Mouse (Mus musculus) layer of hippocampus, adult 11-12 months (tissue): Measurements from ENCODE around the gene Atp11b.

Source experiments
- DNase-seq: peaks from one replicate; pipeline ENCODE4 v3.0.0; 2022; ENCODE audit warnings: low spot score

Atp11b gene

DNA sequence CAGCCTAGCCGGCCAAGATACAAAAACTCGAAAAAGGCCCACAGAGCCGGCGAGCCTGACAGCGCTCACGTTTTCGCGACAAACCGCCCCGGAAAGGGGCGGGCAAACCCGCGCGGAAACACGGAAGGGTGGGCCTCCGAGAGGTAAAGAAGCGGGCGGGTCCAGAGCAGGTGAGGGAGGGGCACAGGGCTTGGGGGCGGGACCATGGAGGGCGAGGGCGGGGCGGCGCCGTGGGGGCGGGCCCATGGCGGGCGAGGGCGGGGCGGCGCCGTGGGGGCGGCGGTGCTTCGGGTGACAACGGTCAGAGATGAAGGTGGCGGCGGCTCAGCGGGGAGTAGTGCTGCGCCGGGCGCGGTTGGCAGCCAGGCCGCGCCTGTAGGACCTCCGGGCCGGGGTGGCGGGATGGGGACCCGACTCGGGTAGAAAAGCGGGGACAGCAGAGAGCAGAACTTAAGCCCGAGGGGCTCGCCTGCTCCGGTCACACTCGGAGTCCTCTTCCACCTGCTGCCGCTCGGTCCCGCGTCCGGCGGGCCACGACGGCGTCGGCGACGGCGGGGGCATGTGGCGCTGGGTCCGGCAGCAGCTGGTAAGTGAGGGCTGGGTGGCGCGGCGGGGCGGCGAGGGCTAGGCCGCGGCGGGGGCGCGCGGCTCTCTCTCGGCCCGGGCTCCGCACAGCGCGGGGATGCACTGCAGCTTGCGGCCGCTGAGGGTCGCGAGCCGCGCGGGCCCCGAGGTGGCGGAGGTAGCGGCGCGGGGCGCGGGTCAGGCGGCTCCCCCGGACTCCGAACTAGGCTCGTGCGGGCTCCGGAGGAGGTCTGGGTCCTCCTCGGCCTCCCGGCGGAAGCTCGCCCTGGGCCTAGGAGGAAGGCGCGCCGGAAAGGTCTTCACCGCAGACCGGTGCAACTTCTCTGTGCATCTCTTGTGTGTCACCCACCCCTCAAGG, at the start of gene Atp11b:
Atp11b (plus strand) TSS at position 282 of the 943 bp plus-strand sequence.
- peak; percentile 58 for DNase-seq

- DNase-seq = no peak
Observed at GRCm38 (mm10) chr3:35704328-35704613, 49.6 kb upstream of the Atp11b start.

DNA sequence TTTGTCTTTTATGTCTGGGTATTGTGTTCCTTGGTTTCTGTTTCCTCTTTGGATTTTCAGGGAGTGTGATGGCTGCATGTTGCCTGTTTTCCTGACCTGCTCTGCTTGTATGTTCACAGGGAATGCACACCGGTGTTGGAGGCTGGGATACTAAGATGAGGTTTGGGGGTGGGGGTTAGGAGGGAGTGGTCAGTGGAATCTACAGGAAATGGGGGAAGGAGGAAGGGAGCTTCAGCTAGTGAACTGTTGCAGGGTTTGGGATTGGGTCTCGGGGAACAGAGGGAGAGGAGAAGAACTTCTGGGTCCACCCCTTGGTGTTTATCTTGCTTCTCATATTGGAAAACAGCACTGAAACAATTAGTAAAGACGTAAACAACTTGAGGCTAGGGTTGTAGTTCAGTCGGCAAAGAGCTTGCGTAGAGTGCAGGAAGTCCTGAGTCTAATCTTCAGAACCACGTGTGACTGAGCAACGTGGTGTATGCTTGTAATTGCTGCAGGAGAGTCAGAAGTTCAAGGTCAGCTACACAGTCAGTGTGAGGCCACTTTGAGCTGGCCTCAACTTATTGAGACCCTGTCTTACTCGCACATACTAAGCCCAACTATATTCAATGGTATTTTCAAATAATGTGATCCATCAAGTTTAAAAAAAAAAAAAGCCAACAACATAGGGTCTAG, 34.2 kb upstream of the Atp11b start:
- DNase-seq = no peak

- DNase-seq = no peak
Observed at GRCm38 (mm10) chr3:35720801-35721200, 33.1 kb upstream of the Atp11b start.

DNA sequence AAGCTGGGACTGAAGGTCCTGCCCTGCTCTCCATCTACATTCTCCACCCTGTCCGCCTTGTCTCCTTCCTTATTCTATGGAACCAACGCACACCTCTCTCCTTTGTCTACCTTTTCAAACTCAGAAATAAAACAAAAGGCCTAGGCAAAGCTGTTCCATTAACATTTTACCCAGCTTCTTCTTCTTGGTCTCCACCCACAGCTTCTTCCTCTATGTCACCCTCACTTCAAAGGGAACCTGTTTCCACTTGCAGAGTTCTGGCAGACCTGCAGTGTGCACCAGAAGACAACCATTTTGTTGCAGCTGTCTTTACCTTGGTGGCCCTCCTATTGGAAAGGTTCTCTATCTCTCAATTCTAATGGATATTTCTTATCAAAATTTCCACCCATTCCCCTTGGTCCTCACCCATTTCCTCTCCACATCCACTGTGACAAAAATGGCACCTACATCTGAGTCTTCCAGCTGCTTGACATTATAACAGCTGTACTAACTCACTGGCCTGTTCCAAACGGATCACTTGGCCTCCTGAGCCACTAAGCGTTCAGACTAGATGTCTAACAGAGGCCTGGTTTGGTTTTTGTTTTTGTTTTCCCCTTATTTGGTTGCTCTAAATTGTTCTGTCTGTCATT, 32.0 kb upstream of the Atp11b start:
- DNase-seq = no peak

DNA sequence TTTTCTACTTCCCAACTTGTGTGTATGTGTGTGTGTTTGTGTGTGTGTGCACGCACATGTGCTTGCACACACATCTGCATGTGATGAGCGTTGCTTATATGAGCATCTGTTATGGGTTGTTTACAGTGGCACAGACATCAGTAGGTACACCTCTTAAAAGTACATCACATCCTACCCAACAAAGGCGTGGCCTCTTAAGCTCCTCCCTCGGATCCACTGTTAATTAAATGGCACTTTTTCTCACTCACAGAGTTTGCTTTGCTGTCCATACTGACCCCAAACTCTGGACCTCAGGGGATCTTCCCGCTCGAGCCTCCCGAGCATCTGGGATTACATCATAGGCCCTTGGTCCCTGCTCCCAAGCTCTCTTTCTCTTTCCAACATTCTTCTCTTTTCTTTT, 31.1 kb upstream of the Atp11b start:
- no peak for DNase-seq

- DNase-seq = peak; percentile 12
Observed at GRCm38 (mm10) chr3:35723586-35724322, 30.2 kb upstream of the Atp11b start.

DNA sequence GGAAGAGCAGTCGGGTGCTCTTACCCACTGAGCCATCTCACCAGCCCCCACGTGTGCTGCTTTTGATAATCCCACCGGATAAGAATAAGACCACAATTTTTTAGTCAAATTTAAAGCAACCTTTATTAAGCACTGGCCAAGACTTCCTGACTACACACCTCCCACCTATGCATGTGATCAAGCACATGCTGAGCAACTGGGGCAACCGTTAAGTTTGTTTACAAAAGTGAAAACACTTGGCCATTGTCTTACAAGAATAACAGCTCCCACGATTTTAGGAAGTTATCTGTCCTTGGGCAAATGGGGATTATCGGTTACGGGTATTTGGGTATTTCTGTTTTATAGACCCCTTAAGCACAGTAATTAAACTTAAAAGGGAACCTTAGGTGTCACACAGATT, 28.8 kb upstream of the Atp11b start:
- DNase-seq = no peak

DNA sequence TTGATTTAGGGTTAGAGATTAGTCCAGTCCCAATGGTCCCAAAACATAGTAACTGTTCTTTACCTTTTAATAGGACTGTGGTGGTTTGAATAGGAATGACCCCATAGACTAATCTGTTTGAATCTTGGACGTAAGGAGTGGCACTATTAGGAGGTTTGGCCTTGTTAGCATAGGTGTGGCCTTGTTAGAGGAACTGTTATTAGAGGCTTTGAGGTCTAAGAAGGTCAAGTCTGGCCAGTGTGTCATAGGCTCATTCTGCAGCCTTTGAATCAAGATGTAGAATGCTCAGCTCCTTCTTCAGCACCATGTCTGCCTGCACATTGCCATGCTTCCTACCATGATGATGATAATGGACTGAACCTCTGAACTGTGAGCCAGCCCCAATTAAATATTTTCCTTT, 27.0 kb upstream of the Atp11b start:
- no peak for DNase-seq

- DNase-seq = no peak
Observed at GRCm38 (mm10) chr3:35729490-35729889, 24.4 kb upstream of the Atp11b start.

- DNase-seq = no peak
Observed at GRCm38 (mm10) chr3:35731981-35732777, 21.7 kb upstream of the Atp11b start.

GRCm38 (mm10) chr3:35732778-35733147, 21.1 kb upstream of the Atp11b start:
- DNase-seq = no peak

- no peak for DNase-seq
Observed at GRCm38 (mm10) chr3:35734509-35734908, 19.4 kb upstream of the Atp11b start.

GRCm38 (mm10) chr3:35738071-35738470, 15.8 kb upstream of the Atp11b start:
- DNase-seq = no peak

DNA sequence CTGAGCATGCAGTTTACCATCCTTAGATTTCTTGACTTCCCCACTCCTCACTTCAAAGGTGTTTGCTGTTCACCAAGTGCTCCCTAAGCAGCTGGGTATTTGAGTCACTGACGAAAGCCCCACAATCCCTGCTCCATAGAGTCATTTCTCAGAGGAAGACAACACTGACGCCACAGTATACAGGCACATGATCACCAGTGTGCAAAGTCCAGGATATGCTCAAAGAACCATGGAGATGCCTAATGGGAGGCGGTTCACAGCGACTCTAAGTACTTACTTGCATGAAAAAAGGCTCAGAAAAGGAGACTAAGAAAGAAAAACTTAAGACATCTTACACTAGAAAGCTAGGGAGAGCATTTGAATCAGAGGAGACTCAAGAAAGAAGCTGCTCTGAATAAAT, 8.9 kb upstream of the Atp11b start:
- no peak for DNase-seq

DNA sequence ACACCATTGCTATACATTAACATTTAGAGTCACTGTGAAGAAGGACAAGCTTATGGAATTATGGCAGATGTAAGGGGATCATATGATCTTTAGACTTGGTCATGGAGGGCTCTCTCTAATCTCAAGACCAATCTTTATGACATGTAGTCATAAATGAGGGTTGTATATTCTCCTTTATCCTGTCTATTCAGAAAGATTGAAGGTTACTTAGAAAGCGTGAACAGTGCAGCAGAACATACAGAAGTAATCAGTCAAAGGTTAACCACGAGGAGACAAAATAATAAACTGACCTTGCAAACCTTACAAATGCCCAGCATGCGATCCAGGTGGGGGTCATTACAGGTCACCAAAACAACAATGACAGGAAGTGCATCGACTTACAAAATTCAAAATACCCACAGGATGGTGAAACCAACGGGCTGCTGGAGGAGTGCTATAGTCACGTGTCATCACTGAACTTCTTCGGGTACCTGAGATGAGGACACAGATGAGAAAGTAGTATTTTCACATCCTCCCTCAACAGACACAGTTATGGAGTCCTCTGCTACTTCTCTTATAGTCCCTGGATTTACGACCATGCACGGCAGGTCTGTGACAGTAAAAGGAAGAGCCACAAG, 7.0 kb upstream of the Atp11b start:
- no peak for DNase-seq

DNA sequence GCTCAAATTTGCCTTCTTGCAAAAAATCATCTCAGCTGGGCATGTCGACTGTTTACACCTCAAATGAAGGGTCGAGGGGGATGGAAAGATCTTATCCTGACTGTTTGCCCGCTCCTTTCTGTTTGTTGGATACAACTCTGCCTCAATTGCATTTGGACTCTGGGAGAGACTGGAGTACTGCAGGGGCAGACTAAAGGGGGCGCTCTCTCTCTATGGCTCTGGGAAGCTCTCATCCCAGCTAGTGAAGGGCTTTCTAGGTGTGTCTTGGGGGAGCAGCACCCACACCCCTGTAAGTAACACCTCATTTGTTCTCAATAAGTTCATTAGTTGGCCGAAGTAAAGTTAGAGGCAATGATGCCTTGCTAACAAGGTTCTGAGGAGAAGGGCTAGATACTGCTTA, 3.6 kb upstream of the Atp11b start:
- DNase-seq = no peak

DNA sequence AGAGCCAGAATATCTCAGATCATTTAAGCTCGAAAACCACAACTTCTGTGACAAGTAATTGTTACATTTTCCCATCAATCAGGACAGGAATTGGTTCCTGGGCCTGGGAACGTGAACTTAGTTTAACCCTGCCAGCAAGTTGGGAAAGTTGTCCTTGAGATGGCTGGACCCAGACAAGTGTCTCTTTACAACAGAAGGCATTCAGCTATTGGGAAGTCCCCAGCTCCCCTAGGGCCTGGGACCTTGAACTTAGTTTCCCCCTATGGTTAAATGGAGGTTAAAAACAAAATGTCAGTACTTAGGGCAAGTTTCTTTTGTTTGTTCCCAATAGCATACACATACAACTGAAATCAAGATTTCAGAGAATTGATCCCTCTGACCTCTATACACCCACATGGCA, 2.2 kb upstream of the Atp11b start:
- no peak for DNase-seq

DNA sequence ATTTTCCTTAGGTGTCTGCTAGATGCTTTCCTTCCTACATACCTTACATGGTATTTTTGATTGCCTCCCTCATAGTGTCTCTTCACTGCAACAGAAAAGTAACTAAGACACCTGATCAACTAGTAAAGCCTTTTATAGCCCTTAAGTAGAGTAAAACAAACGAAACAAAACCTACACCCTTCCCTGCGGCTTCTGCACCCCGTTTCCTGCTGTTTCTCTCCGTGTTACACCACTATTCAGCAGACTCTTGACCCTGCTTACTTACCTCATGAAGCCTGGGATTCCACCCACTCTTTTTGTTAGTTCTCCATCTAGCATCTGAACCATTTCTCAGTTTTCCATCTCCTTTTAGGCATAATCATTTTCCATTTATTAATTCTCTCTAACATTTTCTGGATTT, 8.8 kb downstream of the Atp11b start:
- no peak for DNase-seq

DNA sequence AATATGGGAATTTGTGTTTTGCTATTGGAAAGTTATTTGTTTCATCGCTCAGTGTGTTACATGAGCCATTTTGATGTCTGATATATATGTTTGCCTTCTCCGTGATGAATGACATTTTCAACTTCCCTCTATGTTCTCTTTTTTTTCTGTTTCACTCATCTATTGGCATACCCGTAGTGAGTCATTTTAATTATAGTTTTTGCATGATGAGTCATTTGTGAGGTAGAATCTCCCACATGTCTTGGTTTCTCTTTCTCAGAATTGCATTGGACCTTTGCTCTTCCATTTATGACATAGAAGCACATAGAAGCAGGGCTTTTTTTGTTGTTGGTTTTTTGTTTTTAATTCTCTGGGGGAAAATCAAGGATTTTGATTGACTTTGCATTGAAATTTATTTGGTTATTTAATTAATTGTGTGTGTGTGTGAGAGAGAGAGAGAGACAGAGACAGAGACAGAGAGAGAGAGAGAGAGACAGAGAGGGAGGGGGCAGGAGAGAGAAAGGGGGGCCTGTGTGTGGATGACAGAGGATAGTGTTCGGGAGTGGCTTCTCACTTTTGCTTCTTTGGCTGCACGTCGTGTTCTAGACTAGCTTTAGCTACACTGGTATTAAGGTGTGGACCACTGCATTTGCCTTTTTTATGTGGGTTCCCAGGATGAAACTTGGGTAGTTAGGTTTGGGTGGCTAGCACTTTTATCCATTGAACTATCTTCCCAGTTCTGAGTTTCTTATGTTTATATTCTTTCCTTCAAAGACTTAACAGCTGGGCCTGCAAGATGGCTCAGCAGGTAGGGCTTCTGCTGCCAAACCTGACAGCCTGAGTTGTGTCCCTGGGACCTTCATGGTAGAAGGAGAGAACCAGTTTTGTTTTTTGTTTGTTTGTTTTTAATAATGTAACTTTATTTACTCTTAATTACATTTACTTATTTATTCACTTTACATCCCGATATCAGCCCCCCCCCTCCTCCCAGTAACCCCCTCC, 11.0 kb downstream of the Atp11b start:
- no peak for DNase-seq
